ENCODE assay signal across 8 mouse cellular contexts in genomic region chr11:74637486-74637885, GRCm38 (mm10). TPM values are rescaled to one million over a fixed set of nuclear protein-coding genes. Genes with fewer than 3 reads are reported as not detected.
DNase-seq lines count a peak whose midpoint lies in the region; ATAC-seq and TF ChIP-seq lines count a peak whose summit lies in the region.

No protein-coding gene starts in this region.

- H3K27me3 ChIP-seq in kidney, adult 2 months (replicated peaks; ENCODE audit: control insufficient read depth, insufficient read depth, low read length) = no peaks in the 10 kb centered on the region
- no peaks in the 10 kb centered on the region for H3K27me3 ChIP-seq in hindbrain, embryonic 15.5 days
- no peaks in the 10 kb centered on the region for H3K27me3 ChIP-seq in midbrain, embryonic 15.5 days (replicated peaks)

- WGBS in kidney, adult 2 months = 21% methylated on average over 8 of the region's 8 CpGs
- 15% methylated on average over 8 of the region's 8 CpGs for WGBS in hindbrain, embryonic 15.5 days
- WGBS in midbrain, embryonic 15.5 days = 11% methylated on average over 8 of the region's 8 CpGs

- no peak for TF ChIP-seq POLR2A in kidney, adult 2 months (IDR thresholded peaks at IDR 0.05; ENCODE audit: low read depth, low read length)
- no peak for TF ChIP-seq POLR2A in cortical plate, adult 2 months (IDR thresholded peaks at IDR 0.05; ENCODE audit: extremely low read depth, insufficient read depth, low read length)

- H3K4me3 ChIP-seq in kidney, adult 2 months (ENCODE audit: insufficient read depth, low read depth, low read length) = peak overlapping the region; percentile 69
- H3K4me3 ChIP-seq in cortical plate, adult 2 months (ENCODE audit: insufficient read depth, low read length) = peak overlapping the region; percentile 31
- peak overlapping the region; percentile 64 for H3K4me3 ChIP-seq in hindbrain, embryonic 15.5 days
- peak overlapping the region; percentile 61 for H3K4me3 ChIP-seq in midbrain, embryonic 15.5 days

- no peaks in the 10 kb centered on the region for H3K9me3 ChIP-seq in hindbrain, embryonic 15.5 days
- H3K9me3 ChIP-seq in midbrain, embryonic 15.5 days = no peaks in the 10 kb centered on the region

- peaks cover 18% of the 10 kb centered on the region for H3K4me1 ChIP-seq in kidney, adult 2 months (ENCODE audit: control insufficient read depth, insufficient read depth, low read length)
- H3K4me1 ChIP-seq in cortical plate, adult 2 months (ENCODE audit: control insufficient read depth, insufficient read depth, low read length) = peaks cover 5% of the 10 kb centered on the region
- peaks cover 22% of the 10 kb centered on the region for H3K4me1 ChIP-seq in hindbrain, embryonic 15.5 days (replicated peaks)
- H3K4me1 ChIP-seq in midbrain, embryonic 15.5 days = peaks cover 18% of the 10 kb centered on the region

- TF ChIP-seq CTCF in kidney, adult 2 months (conservative IDR thresholded peaks at IDR 0.05; ENCODE audit: insufficient read depth, insufficient read length, low read depth, low read length) = no peak
- TF ChIP-seq CTCF in cortical plate, adult 2 months (IDR thresholded peaks at IDR 0.05; ENCODE audit: extremely low read depth, insufficient read depth, low read length) = no peak

- H3K9ac ChIP-seq in hindbrain, embryonic 15.5 days = peak overlapping the region; percentile 74
- peak overlapping the region; percentile 74 for H3K9ac ChIP-seq in midbrain, embryonic 15.5 days

- peak overlapping the region; percentile 92 for H3K4me2 ChIP-seq in hindbrain, embryonic 15.5 days
- H3K4me2 ChIP-seq in midbrain, embryonic 15.5 days = peak overlapping the region; percentile 59

- no peak; the same call in 1 of the 2 replicates for ATAC-seq in hindbrain, embryonic 15.5 days (ENCODE audit: low FRiP score, low read depth)
- ATAC-seq in midbrain, embryonic 15.5 days (replicated peaks) = peak; percentile 37; the same call in 1 of the 2 replicates

- peak overlapping the region; percentile 13; the same call in 1 of the 2 replicates for H3K27ac ChIP-seq in kidney, adult 2 months (ENCODE audit: insufficient read depth, low read depth, low read length)
- peak overlapping the region; percentile 3; the same call in 1 of the 2 replicates for H3K27ac ChIP-seq in cortical plate, adult 2 months (ENCODE audit: insufficient read depth, low read length)
- peak overlapping the region; percentile 94 for H3K27ac ChIP-seq in hindbrain, embryonic 15.5 days (replicated peaks)
- H3K27ac ChIP-seq in midbrain, embryonic 15.5 days = peak overlapping the region; percentile 91

- H3K36me3 ChIP-seq in kidney, adult 2 months (ENCODE audit: control insufficient read depth, insufficient read depth, low read length) = no peaks in the 10 kb centered on the region
- no peaks in the 10 kb centered on the region for H3K36me3 ChIP-seq in hindbrain, embryonic 15.5 days
- 0 out of 2 replicates have a peak, but pooled peaks cover 4% of the 10 kb centered on the region for H3K36me3 ChIP-seq in midbrain, embryonic 15.5 days (replicated peaks)

- no peak for DNase-seq in kidney, adult 2 months
- DNase-seq in kidney, adult 11 months = no peak
- no peak for DNase-seq in layer of hippocampus, adult 11-12 months (ENCODE audit: low spot score)
- no peak for DNase-seq in cerebellum, adult 11-12 months
- no peak for DNase-seq in frontal cortex, adult 2 months (ENCODE audit: extremely low spot score in 1 of 2, low spot score in 1 of 2)

RNA-seq across cellular contexts. Expression of gene Cluh, which starts 11.8 kb away (rescaled TPM):
- 115 and 119 TPM in 2 replicates for polyA plus RNA-seq in kidney, adult 2 months (2012; rRNA removed)
- polyA plus RNA-seq in cortical plate, adult 2 months (2012; rRNA removed) = 51.1 and 52.2 TPM in 2 replicates
- polyA plus RNA-seq in hindbrain, embryonic 15.5 days (2015; fragmentation: Nextera tagmentation; extraction: Ambion mirVana) = 20.8 and 21.3 TPM in 2 replicates
- 18.2 TPM in 2 replicates for polyA plus RNA-seq in midbrain, embryonic 15.5 days (2015; fragmentation: Nextera tagmentation; extraction: Ambion mirVana)
- polyA plus RNA-seq in frontal cortex, adult 2 months (2012; rRNA removed) = 52.6 and 54.6 TPM in 2 replicates

RNA-seq across cellular contexts. Expression of gene Ccdc92b, which starts 18.1 kb away (rescaled TPM):
- polyA plus RNA-seq in kidney, adult 2 months (2012; rRNA removed) = 0.13 and 0.18 TPM in 2 replicates
- 22.7 and 23.1 TPM in 2 replicates for polyA plus RNA-seq in cortical plate, adult 2 months (2012; rRNA removed)
- 3.5 and 4.0 TPM in 2 replicates for polyA plus RNA-seq in hindbrain, embryonic 15.5 days (2015; fragmentation: Nextera tagmentation; extraction: Ambion mirVana)
- polyA plus RNA-seq in midbrain, embryonic 15.5 days (2015; fragmentation: Nextera tagmentation; extraction: Ambion mirVana) = 3.3 and 4.0 TPM in 2 replicates
- 19.5 and 19.9 TPM in 2 replicates for polyA plus RNA-seq in frontal cortex, adult 2 months (2012; rRNA removed)

RNA-seq across cellular contexts. Expression of gene Rap1gap2, which starts 26.8 kb away (rescaled TPM):
- polyA plus RNA-seq in kidney, adult 2 months (2012; rRNA removed) = 24.9 and 29.4 TPM in 2 replicates
- 133 and 135 TPM in 2 replicates for polyA plus RNA-seq in cortical plate, adult 2 months (2012; rRNA removed)
- 13.4 and 16.9 TPM in 2 replicates for polyA plus RNA-seq in hindbrain, embryonic 15.5 days (2015; fragmentation: Nextera tagmentation; extraction: Ambion mirVana)
- 14.5 and 15.8 TPM in 2 replicates for polyA plus RNA-seq in midbrain, embryonic 15.5 days (2015; fragmentation: Nextera tagmentation; extraction: Ambion mirVana)
- polyA plus RNA-seq in frontal cortex, adult 2 months (2012; rRNA removed) = 114 and 115 TPM in 2 replicates

Comparison
In these comparisons a context has a peak if more than half of its experiments do, and no peak if none do; other contexts are left out.
1. H3K27ac ChIP-seq: peak in every context shown above with its lines; median percentile 94 in hindbrain, embryonic 15.5 days; 91 in midbrain, embryonic 15.5 days; 13 in kidney, adult 2 months; 3 in cortical plate, adult 2 months.